Mouse (Mus musculus) hindbrain, embryonic 16.5 days (tissue): ENCODE data around the gene Tubg1. TPM values are rescaled to one million over a fixed set of nuclear protein-coding genes. Genes with fewer than 3 reads are reported as not detected.

ENCODE experiments used
- ATAC-seq: fragments of 200-750 bp; cut with Nextera tagmentation; 2 replicates; pipeline ENCODE4 v1.8.0; 2017; ENCODE audit warnings: moderate TSS enrichment, moderate library complexity
- H3K27ac ChIP-seq: fragments of 300-500 bp; sonication (generic); 2 replicates; pipeline ENCODE4 v1.5.1; 2014; ENCODE audit warnings: low read depth, mild to moderate bottlenecking, control low read depth, low read length, moderate library complexity
- H3K27me3 ChIP-seq: fragments of 300-500 bp; sonication (generic); replicated peaks from 2 replicates; pipeline ENCODE4 v1.6.1; 2014; ENCODE audit warnings: low read length; ENCODE audit not compliant: control insufficient read depth, insufficient read depth
- H3K36me3 ChIP-seq: fragments of 300-500 bp; sonication (generic); 2 replicates; pipeline ENCODE4 v1.6.1; 2014; ENCODE audit warnings: mild to moderate bottlenecking, low read length, moderate library complexity, mixed read lengths; ENCODE audit not compliant: control insufficient read depth, insufficient read depth
- H3K4me1 ChIP-seq: fragments of 300-500 bp; sonication (generic); 2 replicates; pipeline ENCODE4 v1.6.1; 2014; ENCODE audit warnings: low read depth, low read length; ENCODE audit not compliant: control insufficient read depth, insufficient read depth
- H3K4me2 ChIP-seq: fragments of 300-500 bp; sonication (generic); 2 replicates; pipeline ENCODE4 v1.6.1; 2014; ENCODE audit warnings: mild to moderate bottlenecking, low read length, control low read depth, moderate library complexity
- H3K4me3 ChIP-seq: fragments of 300-500 bp; sonication (generic); 2 replicates; pipeline ENCODE4 v1.5.1; 2014; ENCODE audit warnings: mild to moderate bottlenecking, low read length, control low read depth, moderate library complexity
- H3K9ac ChIP-seq: fragments of 300-500 bp; sonication (generic); 2 replicates; pipeline ENCODE4 v1.6.1; 2014; ENCODE audit warnings: low read depth, mild to moderate bottlenecking, control low read depth, low read length, moderate library complexity
- H3K9me3 ChIP-seq: fragments of 300-500 bp; sonication (generic); 2 replicates; pipeline ENCODE4 v1.6.1; 2014; ENCODE audit warnings: mild to moderate bottlenecking, low read length, moderate library complexity; ENCODE audit not compliant: control insufficient read depth
- WGBS: fragments of 180-500 bp; shearing (Covaris S2); extraction: QIAGEN DNeasy Blood & Tissue Kit; methylation state at CpG from one replicate; pipeline ENCODE4 v1.1.7; 2014; 5-methylcytosine and 5-hydroxymethylcytosine counted together
- polyA plus RNA-seq: library from polyadenylated mRNA; unstranded; fragments of >200 nt; fragmentation: Nextera tagmentation; extraction: Ambion mirVana; gene quantifications from 2 replicates; pipeline ENCODE4 v1.2.1, GENCODE M21; 2015

Tubg1 gene
- polyA plus RNA-seq, 1 experiment from 2014 or later: 79.6 TPM

DNA sequence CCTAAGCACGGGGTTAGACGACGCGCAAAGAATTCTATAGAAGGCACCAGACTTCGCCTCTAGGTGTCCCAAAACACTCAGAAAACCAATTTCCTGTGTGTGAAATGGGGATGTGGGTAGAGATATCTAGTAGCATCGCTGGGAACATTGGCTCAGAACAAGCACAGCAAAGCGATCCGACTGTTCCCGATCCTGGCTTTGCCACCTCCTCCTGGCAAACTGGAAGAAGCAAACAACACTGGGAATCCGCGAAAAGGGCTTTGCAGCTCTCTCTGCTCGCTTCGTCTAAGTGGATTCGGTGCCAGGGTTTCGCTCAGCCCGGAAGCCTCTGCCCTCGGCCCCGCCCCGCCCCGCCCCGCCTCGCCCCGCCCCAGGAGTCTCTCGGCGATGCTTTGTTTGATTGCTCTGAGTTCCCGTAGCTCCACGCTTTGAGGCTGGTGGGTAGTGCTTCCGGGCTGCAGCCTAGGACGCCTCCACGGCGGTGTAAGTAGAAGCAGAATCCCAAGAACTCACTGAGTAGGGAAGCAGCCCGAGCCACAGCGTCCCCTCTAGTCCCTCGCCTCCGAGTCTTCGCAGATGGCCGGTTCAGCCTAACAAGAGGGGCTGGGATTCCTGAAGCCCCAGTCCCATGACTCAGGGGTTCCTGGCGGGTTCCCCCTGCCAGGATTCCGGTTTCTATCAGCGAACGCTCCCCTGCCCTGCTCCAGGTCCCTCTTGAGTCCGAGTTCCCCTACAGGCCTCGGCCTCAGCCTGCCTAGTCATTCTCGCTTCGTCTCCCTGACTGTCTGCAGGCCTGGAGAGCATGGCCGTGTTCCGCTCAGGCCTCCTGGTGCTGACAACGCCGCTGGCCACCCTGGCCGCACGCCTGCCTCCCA is 37.3 kb upstream of the Tubg1 start, which contains the start of gene Coasy:
Gene Coasy, plus strand, starts transcription at position 358 of the 875 bp plus-strand sequence.
- Histone ChIP-seq H3K27me3 (peaks cover 34% of the 10 kb centered on the region), H3K27ac (peak within 1 kb of the TSS; percentile 92), H3K36me3 (peaks cover 3% of the 10 kb centered on the region), H3K4me2 (peak within 1 kb of the TSS; percentile 100), H3K9ac (peak within 1 kb of the TSS; percentile 89), H3K4me1 (peaks cover 26% of the 10 kb centered on the region), H3K9me3 (no peaks in the 10 kb centered on the region), H3K4me3 (peak within 1 kb of the TSS; percentile 80)
- ATAC-seq: peak; percentile 91
- WGBS: under 1% methylated on average over 51 of the region's 51 CpGs

DNA sequence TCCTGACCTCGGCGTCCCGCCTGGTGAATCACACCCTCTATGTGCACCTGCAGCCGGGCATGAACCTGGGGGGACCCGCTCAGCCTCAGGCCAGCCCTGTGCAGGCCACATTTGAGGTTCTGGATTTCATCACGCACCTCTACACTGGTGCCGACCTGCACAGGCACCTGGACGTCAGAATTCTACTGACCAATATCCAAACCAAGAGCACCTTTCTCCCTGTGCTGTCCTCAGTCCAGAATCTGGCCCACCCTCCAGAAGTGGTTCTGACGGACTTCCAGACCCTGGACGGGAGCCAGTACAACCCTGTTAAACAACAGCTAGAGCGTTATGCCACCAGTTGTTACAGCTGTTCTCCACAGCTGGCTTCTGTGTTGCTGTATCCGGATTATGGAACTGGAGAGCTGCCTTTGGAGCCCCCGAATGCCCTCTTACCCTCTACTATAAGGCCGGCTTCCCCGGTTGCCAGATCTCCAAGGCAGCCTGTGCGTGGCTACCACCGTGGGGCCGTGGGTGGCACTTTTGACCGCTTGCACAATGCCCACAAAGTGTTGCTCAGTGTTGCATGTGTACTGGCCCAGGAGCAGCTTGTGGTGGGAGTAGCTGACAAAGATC is 36.5 kb upstream of the Tubg1 start:
- WGBS: 33% methylated on average over 19 of the region's 19 CpGs
- H3K36me3 ChIP-seq: peaks cover 3% of the 10 kb centered on the region
- H3K4me3 ChIP-seq: peak overlapping the region; percentile 80
- H3K9ac ChIP-seq: peak overlapping the region; percentile 89
- peak overlapping the region; percentile 100 for H3K4me2 ChIP-seq
- H3K9me3 ChIP-seq: no peaks in the 10 kb centered on the region
- H3K27me3 ChIP-seq: peaks cover 27% of the 10 kb centered on the region
- peak overlapping the region; percentile 92 for H3K27ac ChIP-seq
- peak; percentile 2; the same call in 1 of the 2 replicates for ATAC-seq
- peaks cover 33% of the 10 kb centered on the region for H3K4me1 ChIP-seq

DNA sequence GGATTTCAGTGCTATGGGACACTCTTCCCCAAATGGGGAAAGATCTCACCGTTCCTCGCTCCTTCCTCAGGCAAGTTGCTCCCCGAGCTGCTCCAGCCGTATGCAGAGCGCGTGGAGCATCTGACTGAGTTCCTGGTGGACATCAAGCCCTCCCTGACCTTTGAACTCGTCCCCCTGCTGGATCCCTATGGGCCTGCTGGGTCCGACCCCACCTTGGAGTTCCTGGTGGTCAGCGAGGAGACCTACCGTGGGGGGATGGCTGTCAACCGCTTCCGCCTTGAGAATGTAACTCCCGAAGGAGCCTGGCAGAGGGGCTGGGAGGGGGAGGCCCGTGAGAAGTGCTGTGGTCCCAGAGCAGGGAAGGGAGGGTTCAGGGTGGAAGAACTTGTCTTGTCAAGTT is 35.5 kb upstream of the Tubg1 start:
- Histone ChIP-seq H3K9me3 (no peaks in the 10 kb centered on the region), H3K36me3 (peaks cover 6% of the 10 kb centered on the region), H3K4me3 (no peak overlapping the region), H3K4me2 (no peak overlapping the region), H3K27me3 (peaks cover 16% of the 10 kb centered on the region), H3K4me1 (peaks cover 35% of the 10 kb centered on the region), H3K9ac (no peak overlapping the region), H3K27ac (no peak overlapping the region)
- no peak for ATAC-seq
- 88% methylated on average over 14 of the region's 14 CpGs for WGBS

DNA sequence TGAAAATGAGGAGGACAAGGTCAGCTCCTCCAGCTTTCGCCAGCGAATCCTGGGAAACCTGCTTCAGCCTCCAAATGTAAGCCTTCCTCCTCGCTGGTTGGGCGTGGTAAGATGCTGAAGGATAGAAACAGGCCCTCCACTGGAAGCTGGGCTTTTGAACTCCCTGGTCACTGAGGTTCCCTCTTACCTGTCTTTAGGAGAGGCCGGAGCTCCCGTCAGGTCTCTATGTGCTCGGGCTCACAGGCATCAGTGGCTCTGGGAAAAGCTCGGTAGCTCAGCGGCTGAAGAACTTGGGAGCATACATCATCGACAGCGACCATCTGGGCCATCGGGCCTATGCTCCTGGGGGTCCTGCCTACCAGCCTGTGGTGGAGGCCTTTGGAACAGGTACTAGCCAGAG is 34.9 kb upstream of the Tubg1 start:
- no peak overlapping the region for H3K4me3 ChIP-seq
- 95% methylated on average over 12 of the region's 12 CpGs for WGBS
- no peak overlapping the region for H3K4me2 ChIP-seq
- peaks cover 11% of the 10 kb centered on the region for H3K27me3 ChIP-seq
- peaks cover 35% of the 10 kb centered on the region for H3K4me1 ChIP-seq
- no peak for ATAC-seq
- H3K36me3 ChIP-seq: peaks cover 11% of the 10 kb centered on the region
- no peak overlapping the region for H3K9ac ChIP-seq
- no peak overlapping the region for H3K27ac ChIP-seq
- H3K9me3 ChIP-seq: no peaks in the 10 kb centered on the region

DNA sequence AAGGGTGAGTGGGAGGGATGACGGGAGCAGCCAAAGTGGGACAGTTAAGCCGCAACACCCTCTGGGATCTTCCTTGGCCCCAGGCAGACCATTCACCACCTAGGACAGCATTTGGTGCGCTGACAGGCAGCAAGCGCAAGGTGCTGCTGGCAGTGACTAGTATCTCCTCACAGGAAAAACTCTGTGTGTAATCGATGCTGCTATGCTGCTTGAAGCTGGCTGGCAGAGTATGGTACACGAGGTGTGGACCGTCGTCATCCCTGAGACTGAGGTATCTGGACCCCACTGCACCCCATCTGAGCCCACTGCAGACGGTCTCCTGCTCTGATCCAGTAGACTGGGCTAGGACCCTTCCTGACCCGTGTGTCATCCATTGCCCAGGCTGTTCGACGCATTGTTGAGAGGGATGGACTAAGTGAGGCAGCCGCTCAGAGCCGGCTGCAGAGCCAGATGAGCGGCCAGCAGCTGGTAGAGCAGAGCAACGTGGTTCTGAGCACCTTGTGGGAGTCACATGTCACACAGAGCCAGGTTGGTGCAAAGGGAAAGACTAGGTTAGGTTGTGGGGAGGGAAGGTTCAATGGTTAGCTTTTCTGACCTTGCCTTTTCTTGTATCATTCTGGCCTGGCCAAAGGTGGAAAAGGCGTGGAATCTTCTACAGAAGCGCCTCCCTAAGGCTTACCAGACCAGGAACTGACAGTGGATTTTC is 34.0 kb upstream of the Tubg1 start:
- Histone ChIP-seq H3K36me3 (peaks cover 21% of the 10 kb centered on the region), H3K27ac (peak overlapping the region; percentile 86; the same call in 1 of the 2 replicates), H3K9ac (no peak overlapping the region), H3K4me3 (no peak overlapping the region), H3K27me3 (peaks cover 1% of the 10 kb centered on the region; the same call in 1 of the 2 replicates), H3K9me3 (no peaks in the 10 kb centered on the region), H3K4me2 (no peak overlapping the region), H3K4me1 (peaks cover 35% of the 10 kb centered on the region)
- ATAC-seq: no peak
- WGBS: 93% methylated on average over 18 of the region's 18 CpGs

DNA sequence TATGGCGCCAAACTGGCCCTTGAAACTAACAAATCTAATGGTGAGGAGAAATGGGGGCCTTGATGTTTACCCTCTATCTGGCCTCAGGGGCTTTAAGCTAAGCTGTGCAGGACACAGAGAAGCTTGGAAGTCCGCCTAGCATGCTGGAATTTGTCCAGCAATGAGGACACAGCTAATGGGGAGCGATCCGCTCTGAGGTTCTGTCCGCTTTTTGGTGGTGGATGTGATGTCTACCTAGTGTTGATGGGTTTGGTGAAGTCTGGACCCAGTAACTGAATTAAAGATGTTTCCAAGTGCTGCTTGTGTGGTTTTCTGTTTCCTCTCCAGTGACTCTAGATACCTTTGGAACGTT is 33.4 kb upstream of the Tubg1 start:
- H3K27me3 ChIP-seq: no peaks in the 10 kb centered on the region
- H3K4me2 ChIP-seq: peak overlapping the region; percentile 97
- H3K4me3 ChIP-seq: no peak overlapping the region
- no peaks in the 10 kb centered on the region for H3K9me3 ChIP-seq
- no peak for ATAC-seq
- peak overlapping the region; percentile 86 for H3K27ac ChIP-seq
- 79% methylated on average over 6 of the region's 6 CpGs for WGBS
- peaks cover 35% of the 10 kb centered on the region for H3K4me1 ChIP-seq
- peak overlapping the region; percentile 95; the same call in 1 of the 2 replicates for H3K9ac ChIP-seq
- H3K36me3 ChIP-seq: peaks cover 26% of the 10 kb centered on the region

DNA sequence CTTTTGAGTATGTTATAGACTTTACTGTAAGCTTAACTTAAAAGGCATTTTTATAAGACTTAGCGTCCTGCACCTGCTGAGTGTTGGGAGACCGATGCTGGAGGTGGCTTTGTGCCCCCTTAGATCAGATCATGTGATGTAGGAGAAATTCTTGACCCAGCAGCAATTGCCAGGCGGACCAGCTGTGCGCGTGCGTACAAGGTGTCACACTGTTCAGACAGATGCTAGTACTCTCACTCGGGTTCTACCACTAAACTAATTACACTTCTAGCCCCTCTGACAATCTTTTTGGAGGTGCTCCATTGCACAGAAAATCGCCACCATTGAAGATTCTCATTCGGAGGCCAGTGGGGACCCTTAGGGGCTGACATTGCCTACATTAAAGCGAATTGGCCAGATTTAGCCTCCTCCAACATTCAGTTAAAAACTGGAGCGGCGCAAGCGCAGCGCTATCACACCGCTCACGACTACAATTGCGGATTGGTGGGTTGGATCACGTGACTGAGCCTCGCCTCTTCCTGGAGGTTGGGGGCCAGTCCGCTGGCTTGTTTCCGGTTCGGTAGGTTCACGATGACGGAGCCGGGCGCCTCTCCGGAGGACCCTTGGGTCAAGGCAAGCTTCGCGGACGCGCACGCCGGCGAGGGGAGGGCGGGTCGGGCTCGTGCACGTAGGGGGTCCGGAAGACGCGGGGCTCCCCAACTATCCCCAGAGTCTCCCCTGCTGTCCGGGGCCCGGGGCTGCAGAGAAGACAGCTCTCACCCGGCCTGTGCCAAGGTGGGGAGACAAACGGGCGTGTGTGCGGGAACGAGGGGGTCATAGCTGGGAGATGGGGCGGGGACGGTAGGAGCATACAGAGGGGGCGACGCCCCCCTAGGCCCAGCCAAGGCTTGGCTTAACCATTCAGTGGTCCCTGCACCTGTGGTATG is 32.7 kb upstream of the Tubg1 start, which contains the start of gene Mlx:
Gene Mlx, plus strand, starts transcription at position 522 of the 926 bp plus-strand sequence.
- Histone ChIP-seq H3K9me3 (no peaks in the 10 kb centered on the region), H3K4me1 (peaks cover 31% of the 10 kb centered on the region), H3K4me3 (peak within 1 kb of the TSS; percentile 92), H3K27me3 (no peaks in the 10 kb centered on the region), H3K4me2 (peak within 1 kb of the TSS; percentile 97), H3K36me3 (peaks cover 32% of the 10 kb centered on the region), H3K9ac (peak within 1 kb of the TSS; percentile 95), H3K27ac (peak within 1 kb of the TSS; percentile 86)
- peak; percentile 86 for ATAC-seq
- WGBS: under 1% methylated on average over 51 of the region's 52 CpGs

DNA sequence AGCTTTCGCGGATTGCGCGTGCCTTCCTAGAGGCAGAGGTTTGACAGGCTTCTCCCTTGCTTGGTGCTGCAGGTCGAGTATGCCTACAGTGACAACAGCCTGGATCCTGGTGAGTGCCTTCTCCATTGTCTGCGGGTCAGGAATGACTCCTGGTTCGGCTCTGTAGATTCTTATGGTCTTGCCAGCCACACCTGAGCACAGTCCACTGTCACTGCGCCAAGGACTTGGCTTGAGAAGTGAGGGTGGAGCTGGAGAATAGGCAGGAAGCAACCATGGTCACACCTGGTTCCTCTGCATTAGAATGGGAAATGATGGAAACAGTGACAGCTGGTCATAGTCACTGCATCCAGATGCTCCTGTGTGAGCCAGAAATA is 32.1 kb upstream of the Tubg1 start:
- H3K36me3 ChIP-seq: peaks cover 39% of the 10 kb centered on the region
- H3K4me1 ChIP-seq: peaks cover 31% of the 10 kb centered on the region
- no peaks in the 10 kb centered on the region for H3K9me3 ChIP-seq
- peak overlapping the region; percentile 92 for H3K4me3 ChIP-seq
- H3K4me2 ChIP-seq: peak overlapping the region; percentile 97
- H3K9ac ChIP-seq: peak overlapping the region; percentile 95
- 8% methylated on average over 8 of the region's 8 CpGs for WGBS
- no peaks in the 10 kb centered on the region for H3K27me3 ChIP-seq
- no peak for ATAC-seq
- peak overlapping the region; percentile 86 for H3K27ac ChIP-seq
